Mouse (Mus musculus) retina, postnatal 7 days (tissue): ENCODE measurements around the gene Gm28729.
A peak's percentile ranks its signal among the peaks of the same experiment; 100 is the strongest.
"Not testable (repeated sequence)": the region's sequence is repeated elsewhere in the genome, so short reads cannot be mapped to it uniquely, and the experiment has no call there.

Experiments used
- DNase-seq: peaks from one replicate; pipeline ENCODE4 v3.0.0-alpha.2; 2012; ENCODE audit warnings: low read depth, low spot score

Gm28729 gene

GRCm38 (mm10) chr9:96524972-96525506 is at the start of gene Gm28729:
Gm28729 (minus strand) TSS chr9:96525264.
- no peak for DNase-seq

- DNase-seq = peak; percentile 31
Measured at GRCm38 (mm10) chr9:96573252-96573651, 48.2 kb upstream of the Gm28729 start.

GRCm38 (mm10) chr9:96572754-96573153 is 47.7 kb upstream of the Gm28729 start:
- no peak for DNase-seq

- no peak for DNase-seq
Measured at GRCm38 (mm10) chr9:96566470-96566996, 41.5 kb upstream of the Gm28729 start.

- DNase-seq = no peak
Measured at GRCm38 (mm10) chr9:96563501-96563900, 38.4 kb upstream of the Gm28729 start.

- DNase-seq = no peak
Measured at GRCm38 (mm10) chr9:96559148-96559547, 34.1 kb upstream of the Gm28729 start.

- no peak for DNase-seq
Measured at GRCm38 (mm10) chr9:96558594-96558993, 33.5 kb upstream of the Gm28729 start.

GRCm38 (mm10) chr9:96554095-96554494 is 29.0 kb upstream of the Gm28729 start:
- no peak for DNase-seq

- no peak for DNase-seq
Measured at GRCm38 (mm10) chr9:96545410-96545809, 20.3 kb upstream of the Gm28729 start.

GRCm38 (mm10) chr9:96543643-96544640 is 18.9 kb upstream of the Gm28729 start:
- DNase-seq = peak; percentile 42

- no peak for DNase-seq
Measured at GRCm38 (mm10) chr9:96538916-96539315, 13.9 kb upstream of the Gm28729 start.

- no peak for DNase-seq
Measured at GRCm38 (mm10) chr9:96537615-96537919, 12.5 kb upstream of the Gm28729 start.

GRCm38 (mm10) chr9:96536895-96537614 is 12.0 kb upstream of the Gm28729 start:
- no peak for DNase-seq

GRCm38 (mm10) chr9:96536093-96536492 is 11.0 kb upstream of the Gm28729 start:
- not testable (repeated sequence) for DNase-seq

GRCm38 (mm10) chr9:96535431-96535830 is 10.4 kb upstream of the Gm28729 start:
- no peak for DNase-seq

GRCm38 (mm10) chr9:96534256-96534655 is 9.2 kb upstream of the Gm28729 start:
- no peak for DNase-seq

GRCm38 (mm10) chr9:96533476-96533875 is 8.4 kb upstream of the Gm28729 start:
- DNase-seq = no peak

GRCm38 (mm10) chr9:96532531-96532930 is 7.5 kb upstream of the Gm28729 start:
- DNase-seq = no peak

GRCm38 (mm10) chr9:96530674-96531081 is 5.6 kb upstream of the Gm28729 start:
- no peak for DNase-seq

- no peak for DNase-seq
Measured at GRCm38 (mm10) chr9:96529961-96530673, 5.1 kb upstream of the Gm28729 start.

- DNase-seq = no peak
Measured at GRCm38 (mm10) chr9:96526011-96526410, 947 bp upstream of the Gm28729 start.
